In genomic region chr6:85957581-85957980, GRCm38 (mm10) we compare ENCODE assay signal across 30 mouse cellular contexts. TPM values are rescaled to one million over a fixed set of nuclear protein-coding genes. Genes with fewer than 3 reads are reported as not detected.
"Had no signal": no experiment of that assay in that cellular context is flagged by ENCODE, and none has a peak within 500 bp of the region (broad histone marks: within the 10 kb centered on the region; RNA-seq: fewer than 3 reads in every experiment).

No protein-coding gene starts in this region.

- H3K27ac ChIP-seq: intestine, embryonic 15.5 days; kidney, embryonic 15.5 days; left cerebral cortex, adult 2 months; liver, embryonic 13.5 days; lung, embryonic 15.5 days; midbrain, embryonic 10.5 days; neural tube, embryonic 12.5 days; neural tube, embryonic 15.5 days; stomach, embryonic 15.5 days had no signal

- H3K4me3 ChIP-seq: intestine, embryonic 15.5 days; kidney, embryonic 15.5 days; left cerebral cortex, adult 2 months; liver, embryonic 13.5 days; lung, embryonic 15.5 days; megakaryocyte, embryonic 14.5 days; midbrain, embryonic 10.5 days; neural tube, embryonic 12.5 days; neural tube, embryonic 15.5 days; stomach, embryonic 15.5 days had no signal

- DNase-seq: kidney, adult 11 months; kidney, adult 8-10 months; kidney, postnatal 10 days; kidney, postnatal 36 days; layer of hippocampus, postnatal 36 days; liver, embryonic 13.5 days; midbrain, embryonic 14.5 days; retina, postnatal 1 day; right cerebral cortex, postnatal 25 days; spleen, adult 18-20 months; thymus, adult 2 months; thymus, postnatal 14 days; thymus, postnatal 4 days had no signal

- H3K4me2 ChIP-seq: intestine, embryonic 15.5 days; kidney, embryonic 15.5 days; liver, embryonic 13.5 days; lung, embryonic 15.5 days; neural tube, embryonic 12.5 days; neural tube, embryonic 15.5 days; stomach, embryonic 15.5 days had no signal

- H3K4me1 ChIP-seq: stomach, embryonic 15.5 days had no signal

- H3K9ac ChIP-seq: intestine, embryonic 15.5 days; kidney, embryonic 15.5 days; liver, embryonic 13.5 days; lung, embryonic 15.5 days; neural tube, embryonic 12.5 days; neural tube, embryonic 15.5 days; stomach, embryonic 15.5 days had no signal

- ATAC-seq: intestine, embryonic 15.5 days had no signal

- H3K27me3 ChIP-seq: intestine, embryonic 15.5 days; kidney, embryonic 15.5 days; liver, embryonic 13.5 days; lung, embryonic 15.5 days; megakaryocyte, embryonic 14.5 days; neural tube, embryonic 12.5 days; neural tube, embryonic 15.5 days; stomach, embryonic 15.5 days had no signal

- H3K9me3 ChIP-seq: intestine, embryonic 15.5 days; kidney, embryonic 15.5 days; liver, embryonic 13.5 days; lung, embryonic 15.5 days; megakaryocyte, embryonic 14.5 days; midbrain, embryonic 10.5 days; neural tube, embryonic 12.5 days; neural tube, embryonic 15.5 days; stomach, embryonic 15.5 days had no signal

RNA-seq across cellular contexts. Expression of gene Figla, which starts 58.4 kb away (rescaled TPM):
- total RNA-seq: layer of hippocampus, adult 8-10 months; layer of hippocampus, postnatal 10 days; layer of hippocampus, postnatal 36 days; left cerebral cortex, adult 2 months; left cerebral cortex, postnatal 10 days; left cerebral cortex, postnatal 36 days; liver, adult 2 months had no signal
- polyA plus RNA-seq: intestine, embryonic 15.5 days; kidney, embryonic 15.5 days; limb, embryonic 11.5 days; limb, embryonic 14.5 days; liver, adult 2 months; liver, embryonic 13.5 days; liver, embryonic 16.5 days; lung, embryonic 15.5 days; midbrain, embryonic 10.5 days; midbrain, embryonic 14.5 days; neural tube, embryonic 12.5 days; neural tube, embryonic 15.5 days; stomach, embryonic 15.5 days; thymus, adult 2 months had no signal
